Comparison of ENCODE assay signal across 11 mouse cellular contexts in the genomic region with DNA sequence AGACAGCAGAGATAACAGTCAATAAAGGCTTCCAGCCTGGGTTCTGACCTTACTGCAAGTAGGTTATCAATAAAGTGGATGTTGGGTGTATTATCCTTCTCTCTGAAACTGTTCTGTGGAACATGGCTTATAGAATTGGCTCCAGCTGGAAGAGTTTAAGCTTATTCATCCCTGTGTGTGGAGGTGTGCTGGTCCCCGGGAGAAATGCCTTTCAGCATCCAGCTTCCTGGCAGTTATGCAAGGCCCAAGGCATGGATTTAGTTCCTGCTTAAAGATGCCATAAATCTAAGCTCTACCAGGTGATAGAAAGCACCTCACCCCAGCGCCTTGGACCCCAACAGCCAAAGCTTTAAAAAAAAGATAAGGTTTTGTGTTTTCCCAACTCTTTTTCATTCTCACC.
DNase-seq lines count a peak whose midpoint lies in the region; ATAC-seq lines count a peak whose summit lies in the region.
"Had no signal": no experiment of that assay in that cellular context is flagged by ENCODE, and none has a peak within 500 bp of the region (broad histone marks: within the 10 kb centered on the region; RNA-seq: fewer than 3 reads in every experiment).

No protein-coding gene starts in this region.

- intact Hi-C loops in left cerebral cortex, postnatal 36 days (cut with DNase I), result no loop called here
- intact Hi-C loops in left cerebral cortex, postnatal 10 days (cut with DNase I), result no loop called here

- no peak for ATAC-seq in activated CD4-positive, CD25-positive, alpha-beta regulatory T cell, adult 4 months
- ATAC-seq: intestine, embryonic 16.5 days had no signal

- peak; percentile 20 to 59 for DNase-seq in frontal cortex, adult 2 months (ENCODE audit: extremely low spot score in 1 of 2, low spot score in 1 of 2)
- DNase-seq in frontal cortex, postnatal 10 days (ENCODE audit: low spot score in 2 of 2), result no peak
- DNase-seq in left cerebral cortex, postnatal 36 days (ENCODE audit: low spot score in 2 of 2), result peak; percentile 19 to 44
- no peak for DNase-seq in left cerebral cortex, postnatal 10 days (ENCODE audit: extremely low spot score in 1 of 2, low spot score in 2 of 2)
- DNase-seq in cerebellum, adult 11-12 months, result peak; percentile 53
- DNase-seq in cerebellum, postnatal 10 days, result peak; percentile 23 to 42
- DNase-seq: adrenal gland, adult 2 months; lung, postnatal 14 days; thymus, adult 2 months had no signal

Comparison
In these comparisons a context has a peak if more than half of its experiments do, and no peak if none do; other contexts are left out.
1. DNase-seq: peak in frontal cortex, adult 2 months (2 of 2), left cerebral cortex, postnatal 36 days (2 of 2), cerebellum, adult 11-12 months (single experiment) and cerebellum, postnatal 10 days (2 of 2); none in frontal cortex, postnatal 10 days (0 of 2) and left cerebral cortex, postnatal 10 days (0 of 2).